Comparison of ENCODE assay signal across 21 mouse cellular contexts in the genomic region with DNA sequence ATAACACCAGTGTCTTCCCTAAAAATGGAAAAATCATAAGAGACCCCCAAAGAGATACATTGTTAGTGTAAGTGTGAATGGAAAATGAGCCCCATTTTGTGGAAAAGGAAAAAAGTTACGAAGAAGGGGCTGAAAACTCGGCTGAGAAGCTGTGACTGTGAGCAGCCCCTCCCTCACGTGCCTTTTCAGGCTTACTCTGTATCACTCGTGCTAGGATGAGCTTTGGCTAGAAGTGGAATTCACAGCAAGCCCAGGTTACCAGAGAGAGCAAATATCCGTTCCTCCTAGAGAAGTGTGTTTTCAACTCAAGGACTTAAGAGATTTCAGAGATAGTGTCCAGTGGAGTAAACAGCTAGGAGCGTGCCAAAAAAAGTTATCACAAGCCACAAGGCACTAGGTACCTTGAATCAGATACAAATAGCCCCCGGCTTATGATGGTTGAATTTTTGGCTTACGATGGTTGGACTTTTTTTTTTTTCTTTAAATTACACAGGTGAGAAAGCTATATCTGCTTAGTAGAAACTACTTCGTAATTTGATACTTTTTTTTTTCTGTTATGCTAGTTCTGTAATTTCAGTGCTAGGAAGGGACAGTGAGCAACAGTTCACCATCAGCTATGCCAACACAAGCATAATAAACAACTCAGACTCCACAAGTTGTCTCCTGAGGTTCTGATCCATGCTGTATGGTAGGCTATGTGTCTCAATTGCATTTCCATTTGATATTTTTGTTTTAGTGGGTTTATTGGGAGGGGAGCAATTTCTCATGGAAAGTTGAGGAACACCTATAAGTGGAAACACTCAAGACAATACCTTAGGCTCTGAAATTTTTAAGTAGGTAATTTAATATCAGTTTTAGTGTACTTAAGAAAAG. TPM values are rescaled to one million over a fixed set of nuclear protein-coding genes. Genes with fewer than 3 reads are reported as not detected.
DNase-seq lines count a peak whose midpoint lies in the region; ATAC-seq and TF ChIP-seq lines count a peak whose summit lies in the region.
"Had no signal": no experiment of that assay in that cellular context is flagged by ENCODE, and none has a peak within 500 bp of the region (broad histone marks: within the 10 kb centered on the region; RNA-seq: fewer than 3 reads in every experiment).

No protein-coding gene starts in this region.

- in situ Hi-C loops in CH12.LX (cut with MboI; ENCODE audit: low pct_ligation_motif_present, low pct_unique_long_range_greater_than_20kb, low sequenced_read_pairs): no loop called here

- H3K4me1 ChIP-seq in hindbrain, embryonic 14.5 days (replicated peaks; ENCODE audit: control insufficient read depth, insufficient read depth, low read length): peaks cover 8% of the 10 kb centered on the region
- H3K4me1 ChIP-seq in hindbrain, embryonic 13.5 days (replicated peaks): peaks cover 15% of the 10 kb centered on the region
- H3K4me1 ChIP-seq in CH12.LX (ENCODE audit: control insufficient read depth in 1 of 2, insufficient read depth in 2 of 2): peaks cover 5 to 66% of the 10 kb centered on the region in 2 experiments; a peak in 3 of 4 replicates
- peaks cover 10% of the 10 kb centered on the region for H3K4me1 ChIP-seq in kidney, embryonic 16.5 days (ENCODE audit: insufficient read depth, low read length)

- TF ChIP-seq RAD21 in CH12.LX (IDR thresholded peaks at IDR 0.05; ENCODE audit: low read depth, low read length): no peak

- H3K9me3 ChIP-seq in hindbrain, embryonic 14.5 days (ENCODE audit: control insufficient read depth, low read length): no peaks in the 10 kb centered on the region
- H3K9me3 ChIP-seq in hindbrain, embryonic 13.5 days: no peaks in the 10 kb centered on the region
- no peaks in the 10 kb centered on the region for H3K9me3 ChIP-seq in CH12.LX (replicated peaks; ENCODE audit: low read length)
- no peaks in the 10 kb centered on the region for H3K9me3 ChIP-seq in kidney, embryonic 16.5 days (ENCODE audit: low read length)
- H3K9me3 ChIP-seq: forebrain, embryonic 10.5 days; forebrain, embryonic 13.5 days; G1E; hindbrain, embryonic 10.5 days; hindbrain, embryonic 15.5 days had no signal

- H3K4me2 ChIP-seq in hindbrain, embryonic 14.5 days (replicated peaks): no peak overlapping the region
- no peak overlapping the region for H3K4me2 ChIP-seq in hindbrain, embryonic 13.5 days
- H3K4me2 ChIP-seq in CH12.LX (ENCODE audit: insufficient read depth, low read depth, poor library complexity, severe bottlenecking): peak overlapping the region; percentile 98
- H3K4me2 ChIP-seq in kidney, embryonic 16.5 days (replicated peaks; ENCODE audit: low read depth, low read length): no peak overlapping the region
- H3K4me2 ChIP-seq: forebrain, embryonic 13.5 days; heart, embryonic 11.5 days; hindbrain, embryonic 15.5 days had no signal

- H3K27ac ChIP-seq in hindbrain, embryonic 14.5 days: no peak overlapping the region
- no peak overlapping the region for H3K27ac ChIP-seq in hindbrain, embryonic 13.5 days
- no peak overlapping the region for H3K27ac ChIP-seq in CH12.LX (ENCODE audit: insufficient read depth, low read depth)
- H3K27ac ChIP-seq in macrophage: peak overlapping the region; percentile 32
- no peak overlapping the region for H3K27ac ChIP-seq in kidney, embryonic 16.5 days (ENCODE audit: low read length)
- H3K27ac ChIP-seq: forebrain, embryonic 10.5 days; forebrain, embryonic 13.5 days; hindbrain, embryonic 10.5 days; hindbrain, embryonic 15.5 days had no signal

- no peak overlapping the region for H3K4me3 ChIP-seq in hindbrain, embryonic 14.5 days (replicated peaks; ENCODE audit: low read length)
- H3K4me3 ChIP-seq in hindbrain, embryonic 13.5 days: no peak overlapping the region
- H3K4me3 ChIP-seq in CH12.LX (replicated peaks in 1 of 3; ENCODE audit: low read depth in 2 of 3, low read length in 2 of 3, poor library complexity in 1 of 3): peak overlapping the region; percentile 37 to 93 (median 92)
- no peak overlapping the region for H3K4me3 ChIP-seq in macrophage (ENCODE audit: inconsistent target)
- H3K4me3 ChIP-seq in kidney, embryonic 16.5 days (ENCODE audit: low read length): no peak overlapping the region
- H3K4me3 ChIP-seq: forebrain, embryonic 10.5 days; forebrain, embryonic 13.5 days; hindbrain, embryonic 10.5 days; hindbrain, embryonic 15.5 days had no signal

- WGBS in hindbrain, embryonic 14.5 days: 73% methylated on average over 9 of the region's 9 CpGs
- WGBS in hindbrain, embryonic 13.5 days: 76% methylated on average over 9 of the region's 9 CpGs
- WGBS in macrophage (ENCODE audit: missing documents): 94% methylated on average over 9 of the region's 9 CpGs
- WGBS in kidney, embryonic 16.5 days: 70% methylated on average over 9 of the region's 9 CpGs

- H3K79me2 ChIP-seq in CH12.LX (replicated peaks; ENCODE audit: control insufficient read depth, extremely low read depth, insufficient read depth, poor library complexity, severe bottlenecking) (peaks cover 59% of the 10 kb centered on the region), macrophage (ENCODE audit: inconsistent target) (peaks cover 72% of the 10 kb centered on the region)

- no peaks in the 10 kb centered on the region for H3K36me3 ChIP-seq in hindbrain, embryonic 14.5 days (replicated peaks; ENCODE audit: control insufficient read depth, insufficient read depth)
- H3K36me3 ChIP-seq in hindbrain, embryonic 13.5 days: no peaks in the 10 kb centered on the region
- H3K36me3 ChIP-seq in CH12.LX (replicated peaks in 1 of 2; ENCODE audit: control insufficient read depth in 1 of 2, insufficient read depth in 1 of 2, low read length in 1 of 2) (peaks cover 0 to 14% of the 10 kb centered on the region in 2 experiments), macrophage (ENCODE audit: inconsistent target) (no peaks in the 10 kb centered on the region)
- no peaks in the 10 kb centered on the region for H3K36me3 ChIP-seq in kidney, embryonic 16.5 days (ENCODE audit: insufficient read depth, low read length)
- H3K36me3 ChIP-seq: forebrain, embryonic 10.5 days; G1E; hindbrain, embryonic 10.5 days; hindbrain, embryonic 15.5 days had no signal

- H3K9ac ChIP-seq in hindbrain, embryonic 14.5 days: no peak overlapping the region
- H3K9ac ChIP-seq in hindbrain, embryonic 13.5 days: no peak overlapping the region
- peak overlapping the region; percentile 46 for H3K9ac ChIP-seq in CH12.LX (ENCODE audit: insufficient read depth, low read depth)
- H3K9ac ChIP-seq in kidney, embryonic 16.5 days (replicated peaks; ENCODE audit: low read length): no peak overlapping the region
- H3K9ac ChIP-seq: forebrain, embryonic 13.5 days; hindbrain, embryonic 15.5 days had no signal

- no peak for TF ChIP-seq POLR2A in CH12.LX (IDR thresholded peaks at IDR 0.05; ENCODE audit: low read depth, low read length)

- no peaks in the 10 kb centered on the region for H3K27me3 ChIP-seq in hindbrain, embryonic 14.5 days (ENCODE audit: control insufficient read depth, insufficient read depth, low read length)
- H3K27me3 ChIP-seq in hindbrain, embryonic 13.5 days: no peaks in the 10 kb centered on the region
- H3K27me3 ChIP-seq in CH12.LX (replicated peaks): no peaks in the 10 kb centered on the region
- H3K27me3 ChIP-seq in kidney, embryonic 16.5 days (ENCODE audit: insufficient read depth, low read length): no peaks in the 10 kb centered on the region; the same call in 1 of the 2 replicates
- H3K27me3 ChIP-seq: forebrain, embryonic 13.5 days; hindbrain, embryonic 15.5 days had no signal

- dilution Hi-C loops in CH12.LX (cut with MboI; ENCODE audit: extremely low pct_ligation_motif_present, extremely low pct_unique_long_range_greater_than_20kb, low sequenced_read_pairs): no loop called here

- peak; percentile 18 for DNase-seq in hindbrain, embryonic 14.5 days (ENCODE audit: low spot score)
- DNase-seq in A20 (ENCODE audit: low read depth, low spot score) (peak; percentile 77), CH12.LX (ENCODE audit: extremely low read depth) (no peak)
- DNase-seq: adrenal gland, adult 8-10 months; cerebellum, adult 2 months; cerebellum, adult 9-11 months; cerebellum, postnatal 36 days; gastrocnemius, postnatal 10 days; gastrocnemius, postnatal 36 days; kidney, adult 11 months had no signal

- no peak for TF ChIP-seq CTCF in CH12.LX (conservative IDR thresholded peaks at IDR 0.05 in 1 of 2, IDR thresholded peaks at IDR 0.05 in 1 of 2; ENCODE audit: low read depth in 2 of 2, low read length in 2 of 2)

- ATAC-seq in hindbrain, embryonic 14.5 days (ENCODE audit: low FRiP score): no peak
- ATAC-seq in hindbrain, embryonic 13.5 days (ENCODE audit: low FRiP score): no peak
- no peak for ATAC-seq in kidney, embryonic 16.5 days (ENCODE audit: low FRiP score, low TSS enrichment)
- ATAC-seq: forebrain, embryonic 13.5 days; forebrain, embryonic 16.5 days had no signal

- peak; percentile 42; the same call in 1 of the 2 replicates for TF ChIP-seq EP300 in CH12.LX (IDR thresholded peaks at IDR 0.05; ENCODE audit: low read length)

RNA-seq across cellular contexts. Expression of a gene that starts 3.2 kb away (rescaled TPM):
- polyA plus RNA-seq in hindbrain, embryonic 14.5 days (2014; fragmentation: Nextera tagmentation; extraction: Ambion mirVana): 19.3 and 21.6 TPM in 2 replicates
- 15.1 and 16.2 TPM in 2 replicates for polyA plus RNA-seq in hindbrain, embryonic 13.5 days (2015; fragmentation: Nextera tagmentation; extraction: Ambion mirVana)
- total RNA-seq in CH12.LX (2012; rRNA removed) (17.0 and 20.4 TPM in 2 replicates), CH12.LX (2014; rRNA removed) (34.8 and 36.6 TPM in 2 replicates)
- polyA plus RNA-seq in CH12.LX (2012; ENCODE audit: insufficient read length, low read depth) (25.3 and 26.6 TPM in 2 replicates), macrophage (2018) (12.2 to 14.0 TPM (median 12.9 TPM) in 3 replicates)
- total RNA-seq in macrophage (2018; cell fraction: chromatin; rRNA removed): 10 to 100 TPM in 17 of 26 experiments, 1 to 10 TPM in 9; 3.0 to 22.5 (median 12.1) TPM
- total RNA-seq in macrophage (2018; cell fraction: cytosol; rRNA removed): 10 to 100 TPM in 18 of 26 experiments, 1 to 10 TPM in 8; 7.7 to 19.2 (median 12.2) TPM
- 10 to 100 TPM in 25 of 26 experiments, 1 to 10 TPM in 1; 6.5 to 34.3 (median 21.0) TPM for total RNA-seq in macrophage (2018; cell fraction: nucleus; rRNA removed)
- polyA plus RNA-seq in kidney, embryonic 16.5 days (2015; fragmentation: Nextera tagmentation; extraction: Ambion mirVana): 8.4 and 8.8 TPM in 2 replicates

RNA-seq across cellular contexts. Expression of a gene that starts 48.6 kb away (rescaled TPM):
- polyA plus RNA-seq in hindbrain, embryonic 14.5 days (2014; fragmentation: Nextera tagmentation; extraction: Ambion mirVana): 1.8 and 2.0 TPM in 2 replicates
- 0.93 and 1.6 TPM in 2 replicates for polyA plus RNA-seq in hindbrain, embryonic 13.5 days (2015; fragmentation: Nextera tagmentation; extraction: Ambion mirVana)
- 0.38 and 0.68 TPM in 2 replicates for total RNA-seq in CH12.LX (2012; rRNA removed)
- 0.16 and 0.23 TPM in 2 replicates for total RNA-seq in CH12.LX (2014; rRNA removed)
- 0.24 and 0.29 TPM in 2 replicates for polyA plus RNA-seq in CH12.LX (2012; ENCODE audit: insufficient read length, low read depth)
- 1 to 10 TPM in 2 of 26 experiments, under 1 TPM in 22, not detected in 2; 0.10 to 1.3 (median 0.26) TPM for total RNA-seq in macrophage (2018; cell fraction: chromatin; rRNA removed)
- under 1 TPM in 17 of 26 experiments, not detected in 9; under 0.01 to 0.13 (median 0.06) TPM for total RNA-seq in macrophage (2018; cell fraction: cytosol; rRNA removed)
- 1 to 10 TPM in 1 of 26 experiments, under 1 TPM in 22, not detected in 3; 0.10 to 1.1 (median 0.30) TPM for total RNA-seq in macrophage (2018; cell fraction: nucleus; rRNA removed)
- 0.06 to 0.11 TPM (median 0.11 TPM) in 3 replicates for polyA plus RNA-seq in macrophage (2018)
- polyA plus RNA-seq in kidney, embryonic 16.5 days (2015; fragmentation: Nextera tagmentation; extraction: Ambion mirVana): 2.6 and 2.7 TPM in 2 replicates
- total RNA-seq: gastrocnemius, adult 18-20 months had no signal
- polyA plus RNA-seq: cerebellum, adult 2 months had no signal

Comparison
In these comparisons a context has a peak if more than half of its experiments do, and no peak if none do; other contexts are left out.
1. H3K4me3 ChIP-seq: peak in CH12.LX (3 of 3); none in hindbrain, embryonic 14.5 days (single experiment), hindbrain, embryonic 13.5 days (single experiment), macrophage (single experiment) and kidney, embryonic 16.5 days (single experiment).